Mouse (Mus musculus): ENCODE results near the gene Hnrnpf. TPM values are rescaled to one million over a fixed set of nuclear protein-coding genes. Genes with fewer than 3 reads are reported as not detected.

The Hnrnpf gene
- polyA plus RNA-seq (2012; rRNA removed), result 98.5 and 142 TPM in 2 replicates

DNA sequence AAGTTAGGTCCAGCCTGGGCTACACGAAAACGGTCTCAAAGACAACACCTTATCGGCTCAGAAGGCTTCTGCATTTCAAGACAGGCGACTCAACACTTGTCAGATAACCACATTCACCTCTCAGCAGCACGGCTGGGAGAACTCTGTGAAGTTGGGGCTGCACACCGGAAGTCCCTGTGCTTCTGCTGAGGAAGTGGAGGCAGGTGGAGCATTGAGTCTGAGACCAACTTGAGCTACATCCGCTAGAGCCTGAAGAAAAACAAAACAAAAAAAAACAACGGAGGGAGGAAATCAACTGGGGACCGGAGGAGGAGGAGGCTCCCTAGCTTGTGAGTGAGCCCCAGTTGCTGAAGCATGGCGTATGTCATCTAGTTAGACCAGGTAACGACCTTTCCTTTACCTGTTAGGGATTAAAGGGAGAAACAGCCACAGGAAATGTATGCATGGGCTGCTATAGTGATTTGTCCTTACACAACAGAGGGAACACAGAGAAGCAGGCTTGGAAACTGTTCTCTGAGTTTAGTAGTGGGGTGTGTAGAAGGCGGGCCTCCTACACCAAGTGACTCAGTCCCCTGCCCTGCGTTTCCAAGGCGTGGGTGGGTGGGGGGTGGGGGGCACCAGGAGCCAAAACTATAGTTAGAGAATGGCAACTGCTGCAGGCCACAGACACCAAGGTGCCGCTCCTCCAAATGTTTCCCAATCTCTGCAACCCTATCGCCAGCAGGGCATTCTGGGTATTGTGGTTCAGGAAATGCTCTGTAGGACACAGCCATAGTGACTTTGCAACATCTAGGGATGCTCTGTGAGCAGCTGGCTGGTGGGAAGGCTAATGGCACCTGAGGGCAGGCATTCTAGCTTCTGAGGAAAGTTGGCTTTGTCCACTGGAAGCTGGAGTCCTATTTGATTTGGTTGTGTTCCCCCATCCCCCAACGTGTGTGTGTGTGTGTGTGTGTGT, at the start of gene Hnrnpf:
TSS of gene Hnrnpf (plus strand) at position 199 of the 955 bp plus-strand sequence.
- WGBS, result 64% methylated on average over 17 of the region's 17 CpGs
- Histone ChIP-seq H3K27ac (ENCODE audit: insufficient read depth, low read depth, low read length) (no peak within 1 kb of the TSS), H3K36me3 (ENCODE audit: control insufficient read depth, insufficient read depth, low read length) (no peaks in the 10 kb centered on the region), H3K4me1 (ENCODE audit: control insufficient read depth, insufficient read depth, low read length) (no peaks in the 10 kb centered on the region), H3K27me3 (replicated peaks; ENCODE audit: control insufficient read depth, insufficient read depth, low read length) (no peaks in the 10 kb centered on the region), H3K4me3 (ENCODE audit: insufficient read depth, low read depth, low read length) (no peak within 1 kb of the TSS)
- TF ChIP-seq POLR2A (IDR thresholded peaks at IDR 0.05; ENCODE audit: low read depth, low read length) (no peak), CTCF (conservative IDR thresholded peaks at IDR 0.05; ENCODE audit: insufficient read depth, insufficient read length, low read depth, low read length) (no peak)
- no peak for DNase-seq

DNA sequence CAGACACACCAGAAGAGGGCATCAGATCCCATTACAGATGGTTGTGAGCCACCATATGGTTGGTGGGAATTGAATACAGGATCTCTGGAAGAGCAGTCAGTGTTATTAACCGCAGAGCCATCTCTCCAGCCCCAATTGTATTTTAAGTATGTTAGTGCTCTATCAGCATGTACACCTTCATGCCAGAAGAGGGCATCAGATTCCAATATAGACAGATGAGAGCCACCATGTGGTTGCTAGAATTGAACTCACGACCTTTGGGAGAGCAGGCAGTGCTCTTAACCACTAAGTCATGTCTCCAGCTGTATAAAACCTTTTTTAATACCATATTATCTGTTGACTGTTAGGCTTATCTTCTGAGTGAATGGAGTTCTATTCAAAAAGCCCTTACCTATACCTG, 48.4 kb upstream of the Hnrnpf start:
- TF ChIP-seq CTCF (conservative IDR thresholded peaks at IDR 0.05; ENCODE audit: insufficient read depth, insufficient read length, low read depth, low read length) (0 out of 2 replicates have a peak, but pooled peaks have one; percentile 7), POLR2A (IDR thresholded peaks at IDR 0.05; ENCODE audit: low read depth, low read length) (no peak)
- 59% methylated on average over 2 of the region's 2 CpGs for WGBS

DNA sequence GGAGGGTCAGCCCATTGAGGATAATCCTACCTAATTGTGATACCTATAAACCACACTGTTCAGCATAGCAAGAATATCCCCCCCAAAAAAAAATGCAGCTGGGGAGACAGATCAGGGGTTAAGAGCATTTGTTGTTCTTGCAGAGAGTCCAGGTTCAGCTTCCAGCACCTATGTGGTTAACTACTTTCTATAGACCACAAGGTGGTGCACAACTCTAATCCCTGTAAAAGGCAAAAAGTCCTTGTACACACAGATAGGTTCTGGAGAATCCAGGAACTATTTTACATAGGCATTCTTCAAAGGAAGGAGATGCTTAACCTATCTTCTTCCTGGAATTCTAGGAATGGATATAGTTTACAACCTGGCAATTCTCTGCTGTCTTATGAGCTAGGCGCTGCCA, 42.1 kb upstream of the Hnrnpf start:
- 75% methylated on average over 1 of the region's 1 CpGs for WGBS

More for the DNA sequence above, 48.4 kb upstream of the Hnrnpf start:
- H3K36me3 ChIP-seq (ENCODE audit: control insufficient read depth, insufficient read depth, low read length), result no peaks in the 10 kb centered on the region; the same call in 1 of the 2 replicates
- no peak overlapping the region for H3K4me3 ChIP-seq (ENCODE audit: insufficient read depth, low read depth, low read length)
- H3K4me1 ChIP-seq (ENCODE audit: control insufficient read depth, insufficient read depth, low read length), result no peaks in the 10 kb centered on the region
- peak; percentile 21 for DNase-seq
- no peaks in the 10 kb centered on the region for H3K27me3 ChIP-seq (replicated peaks; ENCODE audit: control insufficient read depth, insufficient read depth, low read length)
- no peak overlapping the region for H3K27ac ChIP-seq (ENCODE audit: insufficient read depth, low read depth, low read length)

DNA sequence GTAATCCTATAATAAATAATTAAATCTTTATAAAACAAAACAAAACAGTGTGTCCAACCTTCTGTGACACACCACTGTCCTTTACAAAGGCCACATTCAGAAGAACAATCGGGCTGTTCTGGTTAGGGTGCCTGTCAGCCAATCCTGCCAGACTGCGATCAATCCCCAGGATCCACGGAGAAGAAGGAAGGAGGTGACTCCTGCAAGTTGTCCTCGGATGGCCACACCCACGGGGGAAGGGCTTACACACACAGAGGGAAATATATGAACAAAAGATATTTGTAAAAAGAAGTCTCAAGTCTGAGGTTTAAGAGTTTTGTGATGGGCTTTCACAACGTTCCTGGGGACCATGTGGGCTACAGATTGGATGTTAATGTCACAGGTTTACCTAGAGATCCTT, 38.3 kb upstream of the Hnrnpf start, which contains the start of gene Zfp239:
TSS of gene Zfp239 (plus strand) at position 253 of the 400 bp plus-strand sequence.
- peak within 1 kb of the TSS; percentile 50 for H3K4me3 ChIP-seq (ENCODE audit: insufficient read depth, low read depth, low read length)
- 57% methylated on average over 6 of the region's 6 CpGs for WGBS
- DNase-seq, result peak; percentile 28
- H3K4me1 ChIP-seq (ENCODE audit: control insufficient read depth, insufficient read depth, low read length), result no peaks in the 10 kb centered on the region
- no peaks in the 10 kb centered on the region for H3K27me3 ChIP-seq (replicated peaks; ENCODE audit: control insufficient read depth, insufficient read depth, low read length)
- no peak for TF ChIP-seq CTCF (conservative IDR thresholded peaks at IDR 0.05; ENCODE audit: insufficient read depth, insufficient read length, low read depth, low read length)
- no peak for TF ChIP-seq POLR2A (IDR thresholded peaks at IDR 0.05; ENCODE audit: low read depth, low read length)
- no peaks in the 10 kb centered on the region for H3K36me3 ChIP-seq (ENCODE audit: control insufficient read depth, insufficient read depth, low read length)
- H3K27ac ChIP-seq (ENCODE audit: insufficient read depth, low read depth, low read length), result no peak within 1 kb of the TSS

More for the DNA sequence above, 42.1 kb upstream of the Hnrnpf start:
- DNase-seq, result peak; percentile 35
- Histone ChIP-seq H3K27me3 (replicated peaks; ENCODE audit: control insufficient read depth, insufficient read depth, low read length) (no peaks in the 10 kb centered on the region), H3K4me3 (ENCODE audit: insufficient read depth, low read depth, low read length) (no peak overlapping the region), H3K27ac (ENCODE audit: insufficient read depth, low read depth, low read length) (no peak overlapping the region), H3K36me3 (ENCODE audit: control insufficient read depth, insufficient read depth, low read length) (no peaks in the 10 kb centered on the region), H3K4me1 (ENCODE audit: control insufficient read depth, insufficient read depth, low read length) (no peaks in the 10 kb centered on the region)
- TF ChIP-seq CTCF (conservative IDR thresholded peaks at IDR 0.05; ENCODE audit: insufficient read depth, insufficient read length, low read depth, low read length) (no peak), POLR2A (IDR thresholded peaks at IDR 0.05; ENCODE audit: low read depth, low read length) (no peak)

DNA sequence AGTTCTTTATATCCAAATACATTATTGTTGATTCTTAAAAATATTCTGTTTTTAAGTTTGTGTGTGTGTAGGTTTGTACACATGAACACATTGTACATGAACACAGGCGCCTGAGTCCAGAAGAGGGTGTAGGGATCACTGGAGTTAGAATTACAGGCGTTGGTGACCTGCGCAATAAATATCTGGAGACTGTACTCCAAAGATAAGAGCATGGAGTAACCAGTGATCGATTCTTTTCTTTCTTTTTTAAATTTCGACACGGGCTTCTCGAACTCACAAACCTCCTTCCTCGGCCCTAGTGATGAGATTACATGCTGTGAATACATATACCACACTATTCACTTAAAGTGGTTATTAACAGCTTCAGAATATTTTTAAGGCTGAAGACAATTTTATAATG, 37.7 kb upstream of the Hnrnpf start:
- Histone ChIP-seq H3K36me3 (ENCODE audit: control insufficient read depth, insufficient read depth, low read length) (no peaks in the 10 kb centered on the region), H3K27me3 (replicated peaks; ENCODE audit: control insufficient read depth, insufficient read depth, low read length) (no peaks in the 10 kb centered on the region), H3K4me1 (ENCODE audit: control insufficient read depth, insufficient read depth, low read length) (no peaks in the 10 kb centered on the region), H3K27ac (ENCODE audit: insufficient read depth, low read depth, low read length) (no peak overlapping the region), H3K4me3 (ENCODE audit: insufficient read depth, low read depth, low read length) (no peak overlapping the region)
- DNase-seq, result no peak
- TF ChIP-seq POLR2A (IDR thresholded peaks at IDR 0.05; ENCODE audit: low read depth, low read length) (no peak), CTCF (conservative IDR thresholded peaks at IDR 0.05; ENCODE audit: insufficient read depth, insufficient read length, low read depth, low read length) (no peak)
- WGBS, result 81% methylated on average over 8 of the region's 8 CpGs

DNA sequence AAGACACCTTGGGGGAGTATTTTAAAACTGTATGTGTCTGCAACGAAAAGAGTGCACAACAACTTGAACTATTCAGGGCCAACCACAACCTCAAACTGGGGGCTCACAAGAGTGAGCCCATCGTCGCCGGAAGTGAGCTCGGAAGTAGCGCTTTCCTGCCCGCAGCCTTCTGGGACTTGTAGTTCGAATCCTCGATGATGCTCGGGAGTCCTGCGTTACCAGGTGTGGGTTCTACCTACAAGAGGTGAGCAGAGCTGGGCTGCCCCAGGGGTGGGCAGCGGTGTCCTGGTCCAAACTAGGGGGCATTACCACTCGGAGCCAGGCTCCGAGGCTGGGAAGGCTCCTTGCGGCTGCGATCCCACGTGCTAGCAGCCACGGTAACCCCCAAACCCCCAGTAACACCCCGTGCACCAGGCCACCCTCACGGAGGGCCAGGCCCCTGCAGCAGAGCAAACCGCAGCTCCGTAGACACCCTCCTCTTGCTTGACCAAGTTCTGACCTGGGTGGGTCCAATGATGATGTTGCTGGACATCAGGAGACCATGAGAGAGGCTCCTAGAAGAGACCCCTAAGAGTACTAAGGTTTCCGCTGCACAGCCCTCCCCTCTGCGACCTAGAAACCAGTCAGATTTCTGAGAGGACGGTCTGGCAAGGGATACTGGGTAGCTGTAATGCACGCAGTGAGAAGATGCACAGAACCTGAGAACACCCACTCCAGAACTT, 37.1 kb upstream of the Hnrnpf start:
- DNase-seq, result peak; percentile 56
- TF ChIP-seq CTCF (conservative IDR thresholded peaks at IDR 0.05; ENCODE audit: insufficient read depth, insufficient read length, low read depth, low read length) (no peak), POLR2A (IDR thresholded peaks at IDR 0.05; ENCODE audit: low read depth, low read length) (no peak)
- no peak overlapping the region for H3K27ac ChIP-seq (ENCODE audit: insufficient read depth, low read depth, low read length)
- no peaks in the 10 kb centered on the region for H3K36me3 ChIP-seq (ENCODE audit: control insufficient read depth, insufficient read depth, low read length)
- H3K4me3 ChIP-seq (ENCODE audit: insufficient read depth, low read depth, low read length), result peak overlapping the region; percentile 50
- H3K4me1 ChIP-seq (ENCODE audit: control insufficient read depth, insufficient read depth, low read length), result no peaks in the 10 kb centered on the region
- WGBS, result 3% methylated on average over 26 of the region's 26 CpGs
- no peaks in the 10 kb centered on the region for H3K27me3 ChIP-seq (replicated peaks; ENCODE audit: control insufficient read depth, insufficient read depth, low read length)

All from kidney, adult 2 months (tissue).